8 mouse cellular contexts compared by ENCODE assay signal in the genomic region with DNA sequence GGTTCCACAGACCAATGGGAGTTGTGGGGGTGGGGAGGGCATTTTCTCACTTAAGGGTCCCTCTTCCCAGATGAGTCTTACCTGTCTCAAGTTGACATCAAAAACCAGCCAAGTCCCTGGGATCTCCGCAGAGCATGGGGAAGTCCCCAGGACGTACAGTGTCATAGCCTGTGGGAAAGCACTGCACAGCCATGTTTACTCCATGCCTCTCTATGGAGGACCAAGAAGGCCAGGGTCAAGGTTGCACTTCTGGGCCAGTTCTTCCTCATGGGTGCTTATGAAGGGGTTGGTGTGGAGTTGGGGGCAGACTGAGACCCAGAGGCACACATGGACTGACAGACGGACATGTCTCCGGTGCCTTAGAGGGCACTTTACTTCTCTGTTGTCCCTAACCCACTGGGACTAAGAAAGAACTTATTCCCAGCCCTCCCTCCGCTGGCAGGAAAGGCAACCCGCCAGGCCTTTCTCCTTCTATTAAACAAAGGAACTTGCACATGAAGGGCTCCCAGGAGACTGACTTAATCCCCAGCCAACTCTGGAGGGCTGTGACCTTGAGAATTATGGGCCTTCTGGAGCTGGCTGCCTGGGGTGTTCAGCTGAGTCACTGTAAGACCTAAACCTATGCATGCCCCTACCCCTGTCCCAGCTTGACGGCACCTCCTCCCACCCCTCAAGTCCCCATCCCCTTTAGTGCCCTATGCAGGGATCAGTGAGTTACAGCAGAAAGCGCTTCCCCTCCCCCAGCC.
DNase-seq lines count a peak whose midpoint lies in the region; ATAC-seq lines count a peak whose summit lies in the region.

No protein-coding gene starts in this region.

- peak; percentile 28; the same call in 1 of the 2 replicates for ATAC-seq in intestine, embryonic 15.5 days

- H3K36me3 ChIP-seq in embryonic facial prominence, embryonic 10.5 days (replicated peaks): no peaks in the 10 kb centered on the region
- no peaks in the 10 kb centered on the region for H3K36me3 ChIP-seq in intestine, embryonic 15.5 days

- peak; percentile 45 for DNase-seq in embryo, embryonic 11 days
- no peak for DNase-seq in embryo, embryonic 10 days (ENCODE audit: low spot score)
- no peak for DNase-seq in embryonic facial prominence, embryonic 10.5 days (ENCODE audit: low spot score)
- DNase-seq in lung, postnatal 25 days (ENCODE audit: low spot score): peak; percentile 64
- no peak for DNase-seq in spleen, adult 12 weeks (ENCODE audit: low spot score)
- DNase-seq in cerebellum, postnatal 4 days (ENCODE audit: low spot score in 2 of 2): no peak
- no peak for DNase-seq in liver

- no peak overlapping the region for H3K9ac ChIP-seq in intestine, embryonic 15.5 days

- H3K9me3 ChIP-seq in embryonic facial prominence, embryonic 10.5 days: no peaks in the 10 kb centered on the region
- no peaks in the 10 kb centered on the region for H3K9me3 ChIP-seq in intestine, embryonic 15.5 days

- H3K4me3 ChIP-seq in embryonic facial prominence, embryonic 10.5 days: no peak overlapping the region
- H3K4me3 ChIP-seq in intestine, embryonic 15.5 days (replicated peaks): no peak overlapping the region

- H3K4me2 ChIP-seq in intestine, embryonic 15.5 days (replicated peaks): no peak overlapping the region

- WGBS in embryonic facial prominence, embryonic 10.5 days: 36% methylated on average over 8 of the region's 8 CpGs
- WGBS in intestine, embryonic 15.5 days: 51% methylated on average over 8 of the region's 8 CpGs

- H3K27ac ChIP-seq in embryonic facial prominence, embryonic 10.5 days (replicated peaks): peak overlapping the region; percentile 30
- H3K27ac ChIP-seq in intestine, embryonic 15.5 days: peak overlapping the region; percentile 68

- H3K4me1 ChIP-seq in embryonic facial prominence, embryonic 10.5 days: peaks cover 21% of the 10 kb centered on the region
- H3K4me1 ChIP-seq in intestine, embryonic 15.5 days (replicated peaks): peaks cover 15% of the 10 kb centered on the region

- peaks cover 26% of the 10 kb centered on the region for H3K27me3 ChIP-seq in embryonic facial prominence, embryonic 10.5 days (replicated peaks; ENCODE audit: low read depth, poor library complexity, severe bottlenecking)
- H3K27me3 ChIP-seq in intestine, embryonic 15.5 days (replicated peaks): no peaks in the 10 kb centered on the region

Comparison
In these comparisons a context has a peak if more than half of its experiments do, and no peak if none do; other contexts are left out.
1. DNase-seq: peak in embryo, embryonic 11 days (single experiment) and lung, postnatal 25 days (single experiment); none in embryo, embryonic 10 days (single experiment), embryonic facial prominence, embryonic 10.5 days (single experiment), spleen, adult 12 weeks (single experiment), cerebellum, postnatal 4 days (0 of 2) and liver (single experiment).